Mouse (Mus musculus) testis, postnatal 10 days (tissue): ENCODE results near the gene Wdr31.
"Not testable (repeated sequence)": the region's sequence is repeated elsewhere in the genome, so short reads cannot be mapped to it uniquely, and the experiment has no call there.

Source experiments
- DNase-seq: peaks from one replicate; pipeline ENCODE4 v3.0.0; 2021; ENCODE audit warnings: low spot score

Wdr31 gene

GRCm38 (mm10) chr4:62495946-62496345, 25.2 kb upstream of the Wdr31 start:
- DNase-seq = no peak

DNA sequence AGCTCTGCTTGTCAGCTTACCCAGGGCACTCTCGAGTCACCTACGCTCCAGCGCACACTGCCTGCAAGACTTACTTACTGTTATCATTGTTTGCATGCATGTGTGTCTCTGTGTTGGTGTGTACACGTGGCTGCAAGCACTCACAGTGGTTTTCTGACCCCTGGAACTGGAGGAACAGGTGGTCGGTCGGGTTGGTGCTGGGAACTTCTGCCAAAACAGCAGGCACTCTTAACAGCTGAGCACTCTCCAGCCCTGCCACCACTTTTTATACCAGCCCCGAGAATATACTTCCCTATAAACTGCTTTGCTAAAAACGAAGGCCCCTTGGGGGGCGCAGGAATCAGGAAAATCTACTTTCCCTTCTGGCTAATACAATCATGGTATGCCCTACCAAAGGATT, 23.5 kb upstream of the Wdr31 start:
- DNase-seq = no peak

DNA sequence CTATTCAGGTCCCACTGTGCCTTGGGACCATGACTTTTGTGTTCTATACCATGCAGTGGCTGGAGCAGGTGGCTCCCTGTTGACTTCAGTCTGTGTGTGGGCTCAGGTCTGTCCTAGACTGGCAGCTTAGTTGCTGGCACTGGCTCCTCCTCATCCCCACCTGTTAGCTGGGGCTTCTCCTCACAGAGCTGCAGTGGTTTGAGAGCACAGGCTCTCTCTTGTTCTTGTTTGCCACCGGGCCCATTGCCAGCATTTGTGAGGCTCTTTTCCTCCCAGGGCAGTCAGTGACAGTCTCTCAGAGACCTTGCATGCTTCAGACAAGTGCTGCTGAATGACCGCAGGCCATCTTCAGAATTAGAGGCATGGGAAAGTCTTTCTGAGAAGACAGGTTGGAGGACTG, 22.0 kb upstream of the Wdr31 start:
- DNase-seq = no peak

DNA sequence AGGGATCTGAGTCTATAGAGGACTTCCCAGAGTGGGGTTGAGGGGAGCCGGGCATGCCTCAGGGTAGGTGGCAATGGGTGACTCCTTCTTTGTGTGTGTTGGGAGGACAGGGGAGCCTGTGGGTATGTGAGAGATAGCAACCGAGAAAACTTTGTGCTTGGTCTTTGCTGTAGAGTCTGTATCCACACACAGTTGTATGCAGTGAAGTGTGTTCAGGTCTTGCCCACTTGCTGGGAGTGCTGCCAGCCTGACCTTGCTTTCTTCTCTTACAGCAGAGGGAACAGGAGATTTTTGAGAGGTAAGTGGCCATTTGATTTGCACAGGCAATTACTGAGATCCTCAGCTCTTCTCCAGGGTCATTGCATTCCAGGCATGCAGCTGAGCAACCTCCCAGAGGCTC, 17.2 kb upstream of the Wdr31 start:
- no peak for DNase-seq

DNA sequence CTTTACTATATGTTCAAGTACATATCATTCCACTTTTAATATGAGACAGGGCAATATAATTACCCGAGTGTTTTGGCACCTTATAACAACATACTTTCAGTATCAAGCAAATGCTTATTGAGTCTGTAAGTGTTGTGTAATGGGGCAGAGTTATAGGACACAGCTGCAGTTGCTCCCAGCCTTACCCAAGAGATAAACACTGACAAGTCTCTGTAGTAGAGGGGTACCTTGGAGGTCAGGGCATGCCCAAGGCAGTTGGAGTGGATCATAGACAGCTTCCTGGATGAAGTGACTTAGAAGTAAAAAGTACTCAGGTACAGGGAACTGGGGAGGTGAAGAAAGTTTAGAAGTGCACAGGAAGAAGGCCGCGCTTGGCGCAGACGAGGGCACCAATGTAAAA, 16.5 kb upstream of the Wdr31 start:
- DNase-seq = no peak

- DNase-seq = no peak
Observed at GRCm38 (mm10) chr4:62486162-62486696, 15.5 kb upstream of the Wdr31 start.

DNA sequence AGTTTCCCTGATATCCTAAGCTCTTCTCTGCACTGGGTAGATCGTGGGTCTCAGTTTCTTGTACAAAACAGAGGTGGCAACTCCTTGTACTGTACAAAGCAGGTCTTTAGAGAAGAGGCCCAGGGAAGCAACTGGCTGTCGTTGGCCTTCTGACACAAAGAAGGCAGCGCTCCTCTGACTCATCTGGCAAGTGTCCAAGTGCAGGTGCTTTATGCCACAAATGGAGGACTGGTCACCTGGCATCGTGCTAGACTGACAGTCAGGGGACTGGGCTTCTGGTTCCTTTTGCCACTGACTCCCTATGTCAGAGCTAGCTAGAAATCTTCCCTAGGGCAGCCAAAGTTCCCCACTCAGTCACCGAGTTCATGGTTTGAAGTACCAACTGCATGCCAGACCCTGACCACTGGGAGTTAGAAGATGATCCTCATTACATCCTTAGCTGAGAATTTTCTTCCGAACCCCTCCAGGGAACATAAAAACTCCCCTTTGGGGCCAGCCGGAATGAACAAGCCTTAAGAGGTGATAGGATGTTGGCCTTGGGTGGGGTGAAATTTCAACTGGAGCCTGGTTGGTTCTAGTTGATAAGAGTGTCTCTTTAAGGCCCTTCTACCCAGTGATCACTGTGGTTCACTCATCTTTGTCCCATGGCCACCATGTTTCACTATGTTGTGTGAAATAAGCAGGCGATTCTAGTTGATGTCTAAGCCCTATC, 14.9 kb upstream of the Wdr31 start:
- DNase-seq = no peak

GRCm38 (mm10) chr4:62484928-62485327, 14.2 kb upstream of the Wdr31 start:
- no peak for DNase-seq

DNA sequence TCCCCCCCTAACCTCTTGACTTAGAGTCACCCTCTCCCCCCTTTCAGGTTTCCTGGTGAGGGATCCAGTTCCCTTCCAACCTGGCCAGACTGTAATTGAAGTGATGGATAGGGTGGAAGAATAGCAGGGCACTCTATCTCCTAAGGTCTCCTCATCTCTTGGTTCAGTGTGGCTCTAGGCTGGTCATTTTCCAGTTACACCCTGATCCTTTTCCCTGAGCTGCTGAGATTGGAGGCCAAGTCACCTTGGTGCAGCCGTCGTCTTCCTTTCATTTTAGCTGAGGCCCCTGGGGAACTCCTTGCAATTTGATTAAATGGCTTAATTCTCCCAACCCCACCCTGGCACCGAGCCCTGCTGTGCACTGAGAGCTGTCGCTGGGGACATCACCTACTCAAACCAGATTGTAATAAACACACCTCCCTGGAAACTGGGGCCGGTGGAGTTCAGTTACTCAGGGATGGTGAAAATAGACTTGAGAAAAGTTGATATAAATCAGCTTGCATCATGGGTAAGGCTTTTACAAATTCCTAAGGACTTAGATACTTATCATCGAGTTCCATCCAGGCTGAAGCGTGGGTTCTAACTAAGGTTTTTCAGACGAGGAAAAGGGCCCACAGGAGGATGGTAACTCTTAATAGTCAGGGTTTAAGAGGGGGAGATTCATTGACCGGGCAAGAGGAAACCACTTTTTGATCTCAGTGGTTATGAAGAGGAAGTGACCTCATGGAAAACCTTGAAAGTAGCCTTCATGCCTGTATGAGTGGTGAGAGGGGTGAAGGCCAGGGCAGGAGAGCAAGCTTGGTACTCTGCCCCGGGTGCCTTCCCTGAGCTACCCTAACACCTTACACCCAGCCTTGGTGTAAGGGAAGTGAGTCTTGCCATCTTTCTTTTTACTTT, 10.3 kb upstream of the Wdr31 start:
- no peak for DNase-seq

GRCm38 (mm10) chr4:62479937-62480708, 9.4 kb upstream of the Wdr31 start, which contains the start of gene Bspry:
Bspry (plus strand) TSS chr4:62480053.
- DNase-seq = peak; percentile 70

DNA sequence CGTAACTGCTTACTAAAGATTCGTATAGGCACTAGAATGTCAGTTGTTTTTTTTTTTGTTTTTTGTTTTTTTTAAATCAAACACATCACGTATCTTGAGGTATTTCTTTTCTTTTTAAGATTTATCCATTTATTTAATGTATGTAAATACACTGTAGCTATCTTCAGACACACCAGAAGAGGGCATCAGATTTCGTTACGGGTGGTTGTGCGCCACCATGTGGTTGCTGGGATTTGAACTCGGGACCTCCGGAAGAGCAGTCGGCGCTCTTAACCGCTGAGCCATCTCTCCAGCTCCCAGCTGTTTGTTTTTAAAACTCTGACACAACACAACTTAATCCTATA, 8.9 kb upstream of the Wdr31 start:
- DNase-seq = not testable (repeated sequence)

- DNase-seq = no peak
Observed at GRCm38 (mm10) chr4:62477542-62478244, 7.0 kb upstream of the Wdr31 start.

- DNase-seq = no peak
Observed at GRCm38 (mm10) chr4:62475793-62476192, 5.1 kb upstream of the Wdr31 start.

DNA sequence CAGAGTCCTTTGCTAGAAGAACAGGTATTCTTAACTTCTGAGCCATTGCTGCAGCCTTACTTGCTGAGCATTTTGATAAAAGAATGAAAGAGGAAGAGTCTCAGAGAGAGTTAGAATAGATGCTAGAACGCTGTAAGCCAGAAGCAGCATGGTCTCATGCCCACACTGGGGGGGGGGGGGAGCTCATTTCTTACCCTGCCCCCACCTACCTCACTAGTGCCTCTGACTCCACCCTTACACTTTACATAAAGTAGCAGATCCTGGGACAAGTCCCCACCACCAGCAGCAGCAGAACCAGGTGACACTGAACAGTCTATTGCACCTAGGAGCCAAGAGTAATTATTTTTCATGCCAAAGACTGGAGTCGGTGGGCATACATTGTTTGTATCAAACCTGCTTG, 4.4 kb upstream of the Wdr31 start:
- DNase-seq = no peak

- no peak for DNase-seq
Observed at GRCm38 (mm10) chr4:62472071-62472470, 1.4 kb upstream of the Wdr31 start.

DNA sequence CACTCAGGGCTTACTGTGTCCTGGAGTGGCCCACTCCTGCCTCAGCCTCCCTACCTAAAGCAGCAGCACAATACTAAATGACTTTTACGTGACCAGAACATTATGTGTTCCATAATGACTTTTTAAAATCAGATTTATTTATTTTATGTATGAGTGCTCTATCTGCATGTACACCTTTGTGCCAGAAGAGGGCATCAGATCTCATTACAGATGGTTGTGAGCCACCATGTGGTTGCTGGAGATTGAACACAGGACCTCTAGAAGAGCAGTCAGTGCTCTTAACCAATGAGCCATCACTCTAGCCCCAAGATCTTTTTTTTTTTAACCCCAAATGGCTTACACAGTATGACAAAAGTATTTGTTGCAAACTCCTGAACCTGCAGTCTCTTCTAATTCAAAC, 2.5 kb downstream of the Wdr31 start:
- no peak for DNase-seq

GRCm38 (mm10) chr4:62463124-62463523, 7.6 kb downstream of the Wdr31 start:
- DNase-seq = no peak

- DNase-seq = no peak
Observed at GRCm38 (mm10) chr4:62460348-62460747, 10.3 kb downstream of the Wdr31 start.

DNA sequence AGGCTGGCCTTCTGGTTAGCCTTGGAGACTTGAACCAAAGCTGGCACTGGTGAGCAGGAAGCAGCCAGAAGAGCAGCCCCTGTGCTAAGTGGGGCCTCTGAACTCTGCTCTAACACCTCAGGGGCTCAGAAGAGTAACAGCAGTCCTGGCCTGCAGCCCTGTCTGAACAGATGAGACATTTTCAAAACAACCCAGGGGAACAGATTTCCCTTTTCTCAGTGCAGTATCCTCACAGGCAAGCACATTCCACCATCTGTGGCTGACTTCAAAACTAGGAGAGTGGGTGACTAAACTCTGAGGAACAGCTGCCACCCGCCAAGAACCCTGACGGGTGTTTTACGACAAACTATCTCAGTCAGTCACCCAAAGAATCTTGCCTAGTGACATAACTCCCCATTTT, 11.6 kb downstream of the Wdr31 start:
- DNase-seq = no peak

DNA sequence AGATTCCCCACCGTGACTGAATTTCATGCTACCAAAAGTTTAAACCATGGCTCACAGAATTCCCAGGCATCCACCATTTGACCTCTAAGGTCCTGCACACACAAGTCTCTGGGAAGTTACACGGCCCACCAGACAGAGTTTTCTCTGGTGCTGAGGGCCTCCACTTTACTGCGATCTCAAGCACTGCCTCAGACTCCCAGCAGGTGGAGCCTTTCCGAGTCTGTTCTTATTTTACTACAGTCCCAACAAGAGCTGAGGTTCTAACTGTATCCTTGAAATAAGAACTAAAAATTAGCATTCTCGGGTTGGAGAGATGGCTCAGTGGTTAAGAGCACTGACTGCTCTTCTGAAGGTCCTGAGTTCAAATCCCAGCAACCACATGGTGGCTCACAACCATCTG, 15.7 kb downstream of the Wdr31 start:
- peak; percentile 68 for DNase-seq

DNA sequence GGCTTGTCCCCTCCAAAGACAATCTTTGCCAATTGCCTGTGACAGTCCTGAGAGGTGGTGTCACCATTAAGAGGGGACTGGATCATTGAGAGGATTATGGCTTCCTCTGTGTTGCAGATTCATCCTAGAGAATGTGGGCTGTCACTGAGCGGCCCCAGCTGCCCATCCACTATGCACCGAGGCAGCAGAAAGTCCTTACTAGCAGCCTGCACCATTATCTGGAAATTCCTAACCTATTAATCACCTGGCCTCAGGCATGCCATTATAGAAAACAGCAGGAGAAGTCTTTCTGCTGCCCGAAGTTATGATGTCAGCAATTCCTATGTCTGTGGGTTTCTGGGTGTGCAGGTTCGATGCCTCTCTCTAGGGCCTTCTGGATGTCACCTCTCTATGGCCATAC, 29.7 kb downstream of the Wdr31 start:
- no peak for DNase-seq

GRCm38 (mm10) chr4:62440544-62440943, 30.2 kb downstream of the Wdr31 start:
- DNase-seq = no peak
